Mouse (Mus musculus) CD4-positive naive resting alpha-beta T cell, adult 57 days (primary cell): ENCODE measurements around the gene Gprin1. TPM values are rescaled to one million over a fixed set of nuclear protein-coding genes. Genes with fewer than 3 reads are reported as not detected.

Experiments
- total RNA-seq: library from RNA; stranded (reverse); gene quantifications from one replicate; pipeline ENCODE4 v1.2.4, GENCODE M21; 2023

Gene Gprin1
- total RNA-seq: not detected

GRCm38 (mm10) chr13:54749864-54750411, at the start of gene Gprin1:
TSS of gene Gprin1 (minus strand) at chr13:54749874.

GRCm38 (mm10) chr13:54788740-54789560, 39.3 kb upstream of the Gprin1 start, which contains the start of gene Tspan17:
TSS of gene Tspan17 (plus strand) at chr13:54789377.

GRCm38 (mm10) chr13:54783698-54784097, 34.0 kb upstream of the Gprin1 start, which contains the start of gene Eif4e1b:
TSS of gene Eif4e1b (plus strand) at chr13:54783998.

GRCm38 (mm10) chr13:54766192-54766768, 16.6 kb upstream of the Gprin1 start, which contains the start of gene Sncb:
TSS of gene Sncb (minus strand) at chr13:54766595.

GRCm38 (mm10) chr13:54701243-54701642, 48.4 kb downstream of the Gprin1 start, which contains the start of gene Cdhr2:
TSS of gene Cdhr2 (plus strand) at chr13:54701461.

GRCm38 (mm10) chr13:54693558-54694347, 55.9 kb downstream of the Gprin1 start, which contains the start of gene Rnf44:
TSS of gene Rnf44 (minus strand) at chr13:54693907.

Other genes with a start within 250 kb of the Gprin1 start
- gene Simc1, start 246.1 kb downstream of the Gprin1 start, total RNA-seq: 42.3 TPM
- gene 4833439L19Rik, start 184.4 kb downstream of the Gprin1 start, total RNA-seq: 39.7 TPM
- gene Arl10, start 174.9 kb downstream of the Gprin1 start, total RNA-seq: 2.6 TPM
- 16.4 TPM for gene Nop16, start 159.8 kb downstream of the Gprin1 start, total RNA-seq
- gene Higd2a, start 159.7 kb downstream of the Gprin1 start, total RNA-seq: 90.5 TPM
- gene Cltb, start 138.5 kb downstream of the Gprin1 start, total RNA-seq: 40.3 TPM
- 56.0 TPM for gene Faf2, start 128.1 kb downstream of the Gprin1 start, total RNA-seq
- 206 TPM for gene Rnf44, start 56.0 kb downstream of the Gprin1 start, total RNA-seq
- gene Cdhr2, start 48.4 kb downstream of the Gprin1 start, total RNA-seq: not detected
- not detected for gene Sncb, start 16.7 kb upstream of the Gprin1 start, total RNA-seq
- gene Eif4e1b, start 34.1 kb upstream of the Gprin1 start, total RNA-seq: not detected
- 1.8 TPM for gene Tspan17, start 39.5 kb upstream of the Gprin1 start, total RNA-seq
- 2.4 TPM for gene Unc5a, start 199.5 kb upstream of the Gprin1 start, total RNA-seq